Mouse (Mus musculus) c-Kit-negative CD71-positive TER-119-positive erythroid progenitor cells, embryonic 14.5 days (primary cell): ENCODE data around the gene Ensa.
"Not testable (repeated sequence)": the region's sequence is repeated elsewhere in the genome, so short reads cannot be mapped to it uniquely, and the experiment has no call there.

Experiments used
- DNase-seq: peaks from one replicate; pipeline ENCODE4 v3.0.0-alpha.2; 2013; ENCODE audit warnings: low read depth, low spot score

Gene Ensa

GRCm38 (mm10) chr3:95643097-95643496, 18.3 kb downstream of the Ensa start:
- DNase-seq, result no peak

- no peak for DNase-seq
Observed at GRCm38 (mm10) chr3:95645313-95646235, 20.8 kb downstream of the Ensa start.

- no peak for DNase-seq
Observed at GRCm38 (mm10) chr3:95648016-95648415, 23.2 kb downstream of the Ensa start.

- no peak for DNase-seq
Observed at GRCm38 (mm10) chr3:95650276-95651032, 25.7 kb downstream of the Ensa start.

- no peak for DNase-seq
Observed at GRCm38 (mm10) chr3:95651033-95651373, 26.2 kb downstream of the Ensa start.

- DNase-seq, result no peak
Observed at GRCm38 (mm10) chr3:95651391-95652203, 26.8 kb downstream of the Ensa start.

- DNase-seq, result no peak
Observed at GRCm38 (mm10) chr3:95652204-95652811, 27.5 kb downstream of the Ensa start.

GRCm38 (mm10) chr3:95652871-95653270, 28.1 kb downstream of the Ensa start:
- no peak for DNase-seq

GRCm38 (mm10) chr3:95653473-95654034, 28.8 kb downstream of the Ensa start:
- DNase-seq, result no peak

GRCm38 (mm10) chr3:95654371-95654770, 29.6 kb downstream of the Ensa start:
- DNase-seq, result not testable (repeated sequence)

- DNase-seq, result no peak
Observed at GRCm38 (mm10) chr3:95655437-95655836, 30.6 kb downstream of the Ensa start.

GRCm38 (mm10) chr3:95657108-95657507, 32.3 kb downstream of the Ensa start:
- DNase-seq, result no peak

- DNase-seq, result no peak
Observed at GRCm38 (mm10) chr3:95657711-95658110, 32.9 kb downstream of the Ensa start.

GRCm38 (mm10) chr3:95658236-95658867, 33.6 kb downstream of the Ensa start, which contains the start of gene Mcl1:
TSS of gene Mcl1 (plus strand) at chr3:95658788.
- peak; percentile 83 for DNase-seq

- DNase-seq, result no peak
Observed at GRCm38 (mm10) chr3:95658868-95659712, 34.3 kb downstream of the Ensa start.

- no peak for DNase-seq
Observed at GRCm38 (mm10) chr3:95659948-95660347, 35.2 kb downstream of the Ensa start.

- DNase-seq, result no peak
Observed at GRCm38 (mm10) chr3:95660788-95661478, 36.1 kb downstream of the Ensa start.

GRCm38 (mm10) chr3:95661945-95662715, 37.3 kb downstream of the Ensa start:
- no peak for DNase-seq
